Mouse (Mus musculus) forebrain, embryonic 12.5 days (tissue): ENCODE measurements around the gene Ublcp1. TPM values are rescaled to one million over a fixed set of nuclear protein-coding genes. Genes with fewer than 3 reads are reported as not detected.

ENCODE experiments used
- ATAC-seq: fragments of 200-750 bp; cut with Nextera tagmentation; 2 replicates; pipeline ENCODE4 v1.8.0; 2017; ENCODE audit warnings: moderate TSS enrichment; ENCODE audit not compliant: low FRiP score
- H3K27ac ChIP-seq: fragments of 300-500 bp; sonication (generic); 2 replicates; pipeline ENCODE4 v1.5.1; 2016; ENCODE audit warnings: mild to moderate bottlenecking
- H3K27me3 ChIP-seq: fragments of 300-500 bp; sonication (generic); 2 replicates; pipeline ENCODE4 v1.6.1; 2016; ENCODE audit warnings: mild to moderate bottlenecking
- H3K36me3 ChIP-seq: fragments of 300-500 bp; sonication (generic); replicated peaks from 2 replicates; pipeline ENCODE4 v1.6.1; 2016; ENCODE audit warnings: mild to moderate bottlenecking
- H3K4me1 ChIP-seq: fragments of 300-500 bp; sonication (generic); 2 replicates; pipeline ENCODE4 v1.6.1; 2016
- H3K4me2 ChIP-seq: fragments of 300-500 bp; sonication (generic); 2 replicates; pipeline ENCODE4 v1.6.1; 2016; ENCODE audit warnings: mild to moderate bottlenecking, moderate library complexity
- H3K4me3 ChIP-seq: fragments of 300-500 bp; sonication (generic); replicated peaks from 2 replicates; pipeline ENCODE4 v1.5.1; 2016; ENCODE audit warnings: mild to moderate bottlenecking
- H3K9ac ChIP-seq: fragments of 300-500 bp; sonication (generic); 2 replicates; pipeline ENCODE4 v1.6.1; 2016; ENCODE audit warnings: mild to moderate bottlenecking
- H3K9me3 ChIP-seq: fragments of 300-500 bp; sonication (generic); 2 replicates; pipeline ENCODE4 v1.6.1; 2016
- whole genome bisulfite sequencing: fragments of 180-500 bp; shearing (Covaris S2); methylation state at CpG from one replicate; pipeline ENCODE4 v1.1.7; 2016; 5-methylcytosine and 5-hydroxymethylcytosine counted together
- polyA plus RNA-seq: library from polyadenylated mRNA; unstranded; fragments of >200 nt; fragmentation: Nextera tagmentation; extraction: Ambion mirVana; gene quantifications from 2 replicates; pipeline ENCODE4 v1.2.1, GENCODE M21; 2016

Gene Ublcp1
- polyA plus RNA-seq, 1 experiment from 2014 or later = 65.2 TPM

DNA sequence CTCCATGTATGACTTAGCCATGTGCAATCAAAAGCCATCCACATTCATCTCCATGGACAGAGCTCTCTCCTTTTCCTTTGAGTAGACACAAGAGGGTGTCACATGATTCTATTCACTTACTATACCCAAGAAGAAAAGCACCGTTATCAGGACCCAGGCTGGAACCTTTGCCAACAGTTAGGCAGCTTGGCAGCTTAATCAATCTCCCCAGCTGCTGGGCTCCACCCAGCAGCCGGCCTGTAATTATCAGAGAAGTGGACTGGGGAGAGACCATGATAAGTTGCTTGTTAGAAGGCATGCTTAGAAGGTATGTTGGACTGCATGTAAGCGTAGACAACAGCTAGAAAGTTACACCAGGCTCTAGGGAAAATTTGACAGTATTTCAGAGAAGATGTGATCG, 38.6 kb upstream of the Ublcp1 start:
- Histone ChIP-seq H3K4me2 (no peak overlapping the region), H3K4me3 (no peak overlapping the region), H3K9ac (no peak overlapping the region), H3K36me3 (no peaks in the 10 kb centered on the region), H3K9me3 (no peaks in the 10 kb centered on the region), H3K27me3 (no peaks in the 10 kb centered on the region), H3K4me1 (no peaks in the 10 kb centered on the region), H3K27ac (no peak overlapping the region)
- ATAC-seq = no peak
- 73% methylated on average over 4 of the region's 4 CpGs for WGBS

DNA sequence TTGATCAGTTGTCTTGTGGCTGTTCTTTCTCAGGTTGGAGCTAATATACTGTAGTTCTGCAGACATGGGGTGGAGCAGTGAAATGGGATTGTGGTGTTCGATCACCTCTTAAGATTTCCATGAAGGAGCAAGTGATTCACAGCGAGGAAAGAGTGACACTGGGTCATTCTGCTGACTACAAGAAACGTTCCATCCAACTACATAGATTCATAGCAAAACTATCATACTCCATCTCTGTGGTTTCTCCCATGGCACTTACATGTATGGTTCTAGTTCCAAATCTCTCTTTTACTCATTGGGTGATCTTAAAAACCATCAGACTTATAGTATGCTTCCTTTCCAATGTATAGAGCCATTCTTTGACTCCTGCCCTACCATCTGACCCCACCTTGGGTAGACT, 34.5 kb upstream of the Ublcp1 start:
- no peaks in the 10 kb centered on the region for H3K27me3 ChIP-seq
- no peak for ATAC-seq
- no peaks in the 10 kb centered on the region for H3K36me3 ChIP-seq
- H3K9ac ChIP-seq = no peak overlapping the region
- no peaks in the 10 kb centered on the region for H3K4me1 ChIP-seq
- H3K4me3 ChIP-seq = no peak overlapping the region
- WGBS = 87% methylated on average over 3 of the region's 3 CpGs
- no peaks in the 10 kb centered on the region for H3K9me3 ChIP-seq
- H3K4me2 ChIP-seq = no peak overlapping the region
- no peak overlapping the region for H3K27ac ChIP-seq

DNA sequence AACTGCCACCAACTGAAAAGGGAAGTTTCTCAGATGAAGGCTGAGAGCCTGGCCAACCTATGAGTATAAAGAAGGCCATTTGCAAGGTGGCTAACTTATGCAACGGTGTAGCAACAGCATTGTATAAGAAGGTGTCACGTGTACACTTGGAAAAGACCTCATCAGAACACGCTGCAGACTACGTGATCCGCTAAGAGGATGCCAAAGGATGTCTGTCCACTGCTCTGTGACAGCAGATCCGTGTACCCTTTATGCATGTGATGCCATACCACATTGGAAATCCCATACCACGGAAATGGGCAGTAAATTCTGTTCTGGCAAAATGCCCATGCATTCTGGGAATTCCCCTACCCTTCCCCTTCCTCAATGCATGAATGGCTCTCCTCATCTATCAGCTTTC, 33.8 kb upstream of the Ublcp1 start:
- H3K9me3 ChIP-seq = no peaks in the 10 kb centered on the region
- H3K4me1 ChIP-seq = no peaks in the 10 kb centered on the region
- ATAC-seq = no peak
- H3K27ac ChIP-seq = no peak overlapping the region
- H3K27me3 ChIP-seq = no peaks in the 10 kb centered on the region
- WGBS = 92% methylated on average over 7 of the region's 7 CpGs
- no peak overlapping the region for H3K4me2 ChIP-seq
- no peaks in the 10 kb centered on the region for H3K36me3 ChIP-seq
- no peak overlapping the region for H3K4me3 ChIP-seq
- no peak overlapping the region for H3K9ac ChIP-seq

DNA sequence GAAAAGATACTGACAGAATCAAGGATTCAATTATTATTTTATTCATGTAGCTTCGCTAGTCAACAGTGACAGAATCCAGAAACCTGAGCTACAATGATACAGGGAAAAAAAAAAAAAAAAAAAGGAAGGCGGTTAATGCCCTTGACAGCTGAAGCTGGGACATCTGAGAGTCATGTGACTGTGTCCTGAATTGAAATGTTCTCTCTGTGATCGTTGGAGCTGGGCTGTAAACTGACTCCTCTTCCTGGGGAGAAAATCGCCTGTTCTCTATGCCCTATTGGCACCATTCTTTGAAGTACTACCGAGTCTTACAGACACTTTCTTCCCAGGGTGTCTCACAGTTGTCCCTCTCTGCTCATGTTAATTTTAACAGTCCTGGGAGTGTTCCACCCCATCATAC, 32.6 kb upstream of the Ublcp1 start:
- Histone ChIP-seq H3K4me3 (no peak overlapping the region), H3K4me1 (no peaks in the 10 kb centered on the region), H3K9me3 (no peaks in the 10 kb centered on the region), H3K36me3 (no peaks in the 10 kb centered on the region), H3K27ac (no peak overlapping the region), H3K4me2 (no peak overlapping the region), H3K9ac (no peak overlapping the region), H3K27me3 (no peaks in the 10 kb centered on the region)
- WGBS = 58% methylated on average over 5 of the region's 5 CpGs
- no peak for ATAC-seq

DNA sequence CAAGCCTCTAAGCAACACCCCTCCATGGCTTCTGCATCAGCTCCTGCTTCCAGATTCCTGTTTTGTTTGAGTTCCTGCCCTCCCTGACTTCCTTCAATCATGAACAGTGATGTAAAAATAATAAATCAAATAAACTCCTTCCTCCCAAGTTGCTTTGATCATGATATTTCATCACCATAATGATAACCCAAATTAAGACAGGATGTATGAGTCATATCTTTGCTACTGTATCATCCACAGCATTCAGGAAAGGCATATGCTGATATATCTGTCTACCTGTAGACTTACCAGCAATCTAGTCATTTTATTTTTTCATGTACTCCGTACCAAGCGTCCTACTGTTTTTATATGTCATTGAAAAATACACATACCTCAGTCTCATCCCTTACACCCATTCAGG, 31.2 kb upstream of the Ublcp1 start:
- no peaks in the 10 kb centered on the region for H3K36me3 ChIP-seq
- H3K9ac ChIP-seq = no peak overlapping the region
- no peak overlapping the region for H3K27ac ChIP-seq
- ATAC-seq = no peak
- no peak overlapping the region for H3K4me3 ChIP-seq
- H3K27me3 ChIP-seq = no peaks in the 10 kb centered on the region
- H3K4me2 ChIP-seq = no peak overlapping the region
- no peaks in the 10 kb centered on the region for H3K4me1 ChIP-seq
- 97% methylated on average over 2 of the region's 2 CpGs for WGBS
- no peaks in the 10 kb centered on the region for H3K9me3 ChIP-seq

DNA sequence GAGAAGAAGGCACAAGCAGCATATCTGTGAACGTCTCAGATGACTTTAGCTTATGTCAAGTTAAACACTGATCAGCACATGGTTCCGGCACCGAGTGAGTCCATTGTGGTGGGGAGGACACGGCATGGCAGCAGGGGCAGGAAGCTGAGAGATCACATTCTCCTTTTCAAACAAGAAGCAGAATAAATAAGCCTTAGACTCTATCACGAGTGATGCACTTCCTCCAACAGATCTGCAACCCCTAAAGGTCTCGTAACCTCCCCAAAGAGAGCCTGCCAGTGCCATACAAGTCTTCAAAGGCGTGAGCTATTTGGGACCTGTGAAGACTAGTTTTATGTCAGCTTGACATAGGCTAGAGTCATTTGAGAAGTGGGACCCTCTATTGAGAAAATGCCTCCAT, 30.7 kb upstream of the Ublcp1 start:
- Histone ChIP-seq H3K27ac (no peak overlapping the region), H3K4me2 (no peak overlapping the region), H3K27me3 (no peaks in the 10 kb centered on the region), H3K9me3 (no peaks in the 10 kb centered on the region), H3K36me3 (no peaks in the 10 kb centered on the region), H3K9ac (no peak overlapping the region), H3K4me1 (no peaks in the 10 kb centered on the region), H3K4me3 (no peak overlapping the region)
- no peak for ATAC-seq
- WGBS = 87% methylated on average over 7 of the region's 7 CpGs

DNA sequence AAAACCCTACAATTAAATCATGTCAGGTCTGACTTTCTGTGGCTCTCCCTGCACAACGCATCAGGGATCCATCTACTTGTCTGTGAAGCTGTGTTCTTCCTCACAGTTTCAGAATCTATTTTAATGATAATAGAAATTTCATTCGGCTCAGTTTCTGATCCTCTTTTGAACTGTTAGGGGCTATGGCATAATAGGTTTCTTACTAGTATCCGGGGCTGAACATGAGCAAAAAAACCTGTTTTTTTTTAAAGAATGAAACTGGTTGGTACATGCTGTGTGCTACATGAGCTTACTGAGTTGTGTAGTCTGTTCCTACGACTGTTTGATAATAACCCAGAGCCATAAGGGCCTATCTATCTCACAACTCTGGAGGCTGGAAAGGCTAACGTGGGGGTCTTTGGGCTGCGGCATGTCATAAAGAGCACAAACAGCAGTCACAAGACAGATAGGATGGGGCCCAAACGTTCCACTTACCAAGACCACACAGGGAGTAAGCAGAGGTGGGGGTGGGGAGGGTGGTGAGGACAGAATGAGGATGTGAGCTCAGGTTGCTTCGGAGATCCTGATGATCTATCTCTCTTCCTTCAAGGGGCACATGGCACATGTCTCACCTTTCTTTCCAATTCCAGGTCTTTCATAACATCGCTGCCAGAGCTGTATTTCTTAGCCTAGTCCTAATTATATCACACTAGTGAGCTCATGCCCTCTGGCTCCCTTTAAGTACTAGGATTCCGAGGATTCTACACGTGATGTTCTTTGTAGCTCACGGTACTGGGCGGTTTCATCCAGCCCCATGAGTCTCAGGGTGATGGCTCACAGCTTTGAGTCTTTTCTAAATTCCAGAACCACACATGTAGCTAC, 28.3 kb upstream of the Ublcp1 start:
- Histone ChIP-seq H3K4me2 (no peak overlapping the region), H3K4me1 (no peaks in the 10 kb centered on the region), H3K36me3 (no peaks in the 10 kb centered on the region), H3K27me3 (no peaks in the 10 kb centered on the region), H3K9ac (no peak overlapping the region), H3K4me3 (no peak overlapping the region), H3K9me3 (no peaks in the 10 kb centered on the region), H3K27ac (no peak overlapping the region)
- WGBS = 76% methylated on average over 13 of the region's 13 CpGs
- no peak for ATAC-seq

DNA sequence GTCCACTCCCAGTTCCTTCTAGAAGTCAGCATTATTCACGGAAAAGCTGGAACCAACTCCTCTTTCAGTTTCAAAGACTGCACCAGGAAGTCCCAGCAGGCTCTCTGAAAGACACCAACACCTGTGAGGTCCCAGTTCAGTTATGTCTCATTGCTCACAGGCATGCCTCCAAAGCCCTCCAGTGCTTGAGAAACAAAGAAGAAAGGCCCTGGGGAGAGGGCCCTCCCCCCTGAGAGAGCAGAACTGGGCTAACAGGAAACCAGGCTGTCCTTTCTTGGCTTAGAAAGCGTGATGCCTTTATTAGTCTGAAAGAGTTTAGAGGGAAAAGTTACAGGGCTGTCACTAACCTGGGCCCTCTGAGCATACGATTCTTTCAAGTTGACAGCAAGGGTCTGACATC, 25.9 kb upstream of the Ublcp1 start:
- Histone ChIP-seq H3K27me3 (no peaks in the 10 kb centered on the region), H3K9me3 (no peaks in the 10 kb centered on the region), H3K4me2 (no peak overlapping the region), H3K4me1 (no peaks in the 10 kb centered on the region), H3K4me3 (no peak overlapping the region), H3K9ac (no peak overlapping the region), H3K27ac (no peak overlapping the region), H3K36me3 (no peaks in the 10 kb centered on the region)
- WGBS = 56% methylated on average over 3 of the region's 3 CpGs
- ATAC-seq = no peak

DNA sequence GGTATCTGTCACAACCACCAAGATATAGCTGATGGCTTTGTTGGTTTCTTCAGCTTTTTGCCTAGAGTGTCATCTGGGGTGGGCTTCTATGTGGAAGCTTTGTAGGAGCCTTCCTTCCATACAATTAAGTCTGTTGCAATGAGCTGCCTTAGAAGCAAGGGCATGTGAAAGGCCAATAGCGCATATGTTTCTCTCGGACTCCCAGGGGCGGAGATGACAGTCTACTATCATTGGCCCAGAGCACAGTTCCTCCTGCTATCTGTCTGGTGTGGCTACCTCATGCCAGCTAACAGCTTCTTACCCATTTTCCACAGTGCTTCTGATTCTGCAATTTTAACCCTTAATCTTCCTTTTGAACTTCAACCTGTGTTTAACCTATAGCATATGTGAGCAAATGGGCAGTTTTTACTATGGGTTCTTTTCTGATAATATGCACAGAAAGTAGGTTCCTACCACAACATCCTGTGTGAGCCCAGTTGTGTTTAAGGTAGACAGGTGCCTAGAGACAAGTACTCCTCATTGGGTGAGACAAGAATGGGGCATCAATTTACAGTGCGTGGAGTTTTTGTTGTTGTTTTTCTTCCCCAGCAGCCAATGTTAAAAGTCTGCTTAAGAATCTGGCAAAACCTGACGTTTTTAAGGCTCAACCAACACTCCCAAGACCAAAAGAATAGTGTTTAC, 24.5 kb upstream of the Ublcp1 start:
- WGBS = 85% methylated on average over 5 of the region's 5 CpGs

DNA sequence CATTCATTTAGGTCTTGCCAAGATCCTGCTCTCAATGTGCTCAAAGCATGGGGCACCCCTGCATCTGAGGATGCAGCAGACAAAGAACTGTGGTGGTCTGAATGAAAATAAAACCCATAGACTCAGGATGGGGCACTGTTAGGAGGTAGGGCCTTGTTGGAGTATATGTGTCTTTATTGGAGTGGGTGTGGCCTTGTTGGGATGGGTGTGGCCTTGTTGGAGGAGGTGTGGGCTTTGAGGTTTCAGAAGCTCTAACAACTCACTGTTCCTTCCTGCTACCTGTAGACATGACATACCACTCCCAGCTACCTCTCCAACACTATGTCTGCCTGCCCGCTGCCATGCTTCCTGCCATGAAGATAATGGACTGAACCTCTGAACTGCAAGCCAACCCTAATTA, 18.8 kb upstream of the Ublcp1 start:
- Histone ChIP-seq H3K36me3 (no peaks in the 10 kb centered on the region), H3K4me2 (no peak overlapping the region), H3K9me3 (no peaks in the 10 kb centered on the region), H3K4me3 (no peak overlapping the region), H3K4me1 (no peaks in the 10 kb centered on the region), H3K9ac (no peak overlapping the region), H3K27ac (no peak overlapping the region), H3K27me3 (no peaks in the 10 kb centered on the region)
- ATAC-seq = no peak
- WGBS = 95% methylated on average over 1 of the region's 1 CpGs

More for the DNA sequence above, 24.5 kb upstream of the Ublcp1 start:
- no peaks in the 10 kb centered on the region for H3K4me1 ChIP-seq
- H3K4me2 ChIP-seq = no peak overlapping the region
- ATAC-seq = no peak
- no peak overlapping the region for H3K4me3 ChIP-seq
- no peak overlapping the region for H3K9ac ChIP-seq
- H3K9me3 ChIP-seq = no peaks in the 10 kb centered on the region
- no peak overlapping the region for H3K27ac ChIP-seq
- no peaks in the 10 kb centered on the region for H3K36me3 ChIP-seq
- no peaks in the 10 kb centered on the region for H3K27me3 ChIP-seq

DNA sequence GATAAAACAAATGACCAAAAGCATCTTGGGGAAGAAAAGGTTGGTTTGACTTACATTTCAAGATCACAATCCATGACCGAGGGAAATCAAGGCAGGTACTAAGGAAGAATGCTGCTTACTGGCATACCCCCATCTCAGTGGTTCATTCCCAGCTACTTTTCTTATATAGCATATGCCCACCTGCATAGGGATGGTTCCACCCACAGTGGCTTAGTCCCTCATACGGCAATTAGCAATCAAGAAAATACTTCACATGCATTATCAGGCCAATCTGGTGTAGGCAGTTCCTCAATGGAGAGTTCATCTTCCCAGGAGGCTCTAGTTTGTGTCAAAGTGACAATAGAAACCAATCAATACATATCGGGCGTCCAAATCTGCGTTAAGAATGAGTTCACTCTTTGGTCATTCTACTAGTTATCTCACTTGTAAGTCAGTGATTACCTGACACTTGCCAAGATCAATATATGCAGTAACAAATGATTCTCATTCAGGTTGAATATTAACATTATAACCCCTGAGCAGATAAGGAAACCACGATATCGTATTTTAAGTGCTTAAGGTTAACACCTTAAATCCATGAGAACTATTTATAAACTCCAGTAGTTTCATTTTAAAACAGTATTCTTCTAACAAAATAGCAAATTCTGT, 14.9 kb upstream of the Ublcp1 start:
- Histone ChIP-seq H3K4me1 (no peaks in the 10 kb centered on the region), H3K4me2 (no peak overlapping the region), H3K27ac (no peak overlapping the region), H3K9me3 (no peaks in the 10 kb centered on the region), H3K9ac (no peak overlapping the region), H3K36me3 (no peaks in the 10 kb centered on the region), H3K4me3 (no peak overlapping the region), H3K27me3 (no peaks in the 10 kb centered on the region)
- WGBS = 95% methylated on average over 7 of the region's 7 CpGs
- no peak for ATAC-seq

DNA sequence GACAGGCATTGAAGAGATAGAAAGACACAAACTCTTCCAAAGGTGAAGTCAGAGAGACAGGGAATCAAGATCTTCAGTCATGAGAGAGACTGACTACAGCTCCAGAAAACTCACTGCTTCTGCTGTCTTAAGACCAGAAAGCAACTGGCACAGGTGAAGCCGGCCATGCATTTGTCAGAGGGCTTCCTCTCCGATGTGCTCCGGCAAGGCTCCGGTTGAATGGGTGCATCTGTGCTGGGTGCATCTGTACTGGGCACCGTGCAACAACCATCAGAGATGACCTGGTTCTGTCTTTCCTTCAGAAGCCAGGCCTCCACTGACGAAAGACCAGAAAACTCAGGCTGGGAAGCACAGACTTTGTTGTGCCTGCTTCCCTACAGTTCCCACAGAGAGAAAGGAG, 9.9 kb upstream of the Ublcp1 start:
- H3K4me2 ChIP-seq = no peak overlapping the region
- ATAC-seq = no peak

More for the DNA sequence above, 9.9 kb upstream of the Ublcp1 start:
- Histone ChIP-seq H3K36me3 (no peaks in the 10 kb centered on the region), H3K27me3 (no peaks in the 10 kb centered on the region), H3K4me1 (no peaks in the 10 kb centered on the region), H3K9me3 (no peaks in the 10 kb centered on the region), H3K9ac (no peak overlapping the region), H3K4me3 (no peak overlapping the region), H3K27ac (no peak overlapping the region)
- WGBS = 90% methylated on average over 6 of the region's 6 CpGs
